Mouse (Mus musculus) ES-CJ7 (cell line): ENCODE data around the gene Szt2.
A peak's percentile ranks its signal among the peaks of the same experiment; 100 is the strongest.

Experiments
- DNase-seq: peaks from one replicate; pipeline ENCODE4 v3.0.0; 2011; ENCODE audit warnings: low read depth, low spot score

The Szt2 gene

GRCm38 (mm10) chr4:118409142-118409900 lies at the start of gene Szt2, which contains the start of gene Med8:
Szt2 (minus strand) TSS chr4:118409273.
Med8 (plus strand) TSS chr4:118409337.
- DNase-seq: peak; percentile 91

GRCm38 (mm10) chr4:118457345-118457975 lies 48.4 kb upstream of the Szt2 start, which contains the start of gene Mpl:
Mpl (minus strand) TSS chr4:118457513.
- no peak for DNase-seq

GRCm38 (mm10) chr4:118446415-118447153 lies 37.5 kb upstream of the Szt2 start:
- no peak for DNase-seq

GRCm38 (mm10) chr4:118445781-118446414 lies 36.8 kb upstream of the Szt2 start:
- DNase-seq: peak; percentile 58

- no peak for DNase-seq
Observed at GRCm38 (mm10) chr4:118445088-118445487, 36.0 kb upstream of the Szt2 start.

GRCm38 (mm10) chr4:118437829-118438253 lies 28.8 kb upstream of the Szt2 start:
- peak; percentile 75 for DNase-seq

GRCm38 (mm10) chr4:118436820-118437603 lies 27.9 kb upstream of the Szt2 start, which contains the start of gene Cdc20:
Cdc20 (minus strand) TSS chr4:118437352.
- peak; percentile 99 for DNase-seq

- no peak for DNase-seq
Observed at GRCm38 (mm10) chr4:118432332-118432731, 23.3 kb upstream of the Szt2 start.

GRCm38 (mm10) chr4:118429215-118429895 lies 20.3 kb upstream of the Szt2 start:
- no peak for DNase-seq

GRCm38 (mm10) chr4:118428531-118429214 lies 19.6 kb upstream of the Szt2 start:
- DNase-seq: no peak

GRCm38 (mm10) chr4:118427768-118428451 lies 18.8 kb upstream of the Szt2 start, which contains the start of gene Elovl1:
Elovl1 (plus strand) TSS chr4:118428093.
- peak; percentile 69 for DNase-seq

GRCm38 (mm10) chr4:118427415-118427767 lies 18.3 kb upstream of the Szt2 start:
- no peak for DNase-seq

- DNase-seq: no peak
Observed at GRCm38 (mm10) chr4:118425374-118425773, 16.3 kb upstream of the Szt2 start.

GRCm38 (mm10) chr4:118424541-118425160 lies 15.6 kb upstream of the Szt2 start:
- no peak for DNase-seq

- no peak for DNase-seq
Observed at GRCm38 (mm10) chr4:118421384-118421783, 12.3 kb upstream of the Szt2 start.

- no peak for DNase-seq
Observed at GRCm38 (mm10) chr4:118417112-118417797, 8.2 kb upstream of the Szt2 start.

- DNase-seq: no peak
Observed at GRCm38 (mm10) chr4:118416329-118416728, 7.3 kb upstream of the Szt2 start.

- no peak for DNase-seq
Observed at GRCm38 (mm10) chr4:118415779-118416178, 6.7 kb upstream of the Szt2 start.
